Mouse (Mus musculus): ENCODE measurements around the gene Mfsd11.
"Not testable (repeated sequence)": the region's sequence is repeated elsewhere in the genome, so short reads cannot be mapped to it uniquely, and the experiment has no call there.

GRCm38 (mm10) chr11:116823885-116824284 is 28.4 kb upstream of the Mfsd11 start:
- TF ChIP-seq CTCF, POLR2A (IDR thresholded peaks at IDR 0.05; ENCODE audit: insufficient read depth, low read depth, low read length): not testable (repeated sequence)

Measured in olfactory bulb, adult 2 months (tissue).